Mouse (Mus musculus): ENCODE data around the gene Ext2. TPM values are rescaled to one million over a fixed set of nuclear protein-coding genes. Genes with fewer than 3 reads are reported as not detected.

Gene Ext2
- polyA plus RNA-seq, 1 experiment, result 78.9 TPM

GRCm38 (mm10) chr2:93719792-93720675 lies 102.3 kb downstream of the Ext2 start:
- no peaks in the 10 kb centered on the region for H3K79me2 ChIP-seq (ENCODE audit: control insufficient read depth, insufficient read depth)
- H3K4me3 ChIP-seq, result no peak overlapping the region
- no peak overlapping the region for H3K4me2 ChIP-seq (ENCODE audit: low read depth)
- no peaks in the 10 kb centered on the region for H3K36me3 ChIP-seq (ENCODE audit: control insufficient read depth, insufficient read depth)
- TF ChIP-seq POLR2AphosphoS2 (IDR thresholded peaks at IDR 0.05; ENCODE audit: insufficient read length, low read depth) (no peak), MYOG (IDR thresholded peaks at IDR 0.05; ENCODE audit: control insufficient read depth in 1 of 3, insufficient read depth in 1 of 3, insufficient read length in 2 of 3, low read depth in 2 of 3) (no peak), TCF3 (IDR thresholded peaks at IDR 0.05; ENCODE audit: insufficient read length, low read depth) (no peak), REST (IDR thresholded peaks at IDR 0.05; ENCODE audit: insufficient read depth, insufficient read length) (no peak), SRF (IDR thresholded peaks at IDR 0.05; ENCODE audit: control insufficient read depth, insufficient read length, low read depth) (no peak), MAX (IDR thresholded peaks at IDR 0.05; ENCODE audit: low read depth) (no peak), MYOD1 (IDR thresholded peaks at IDR 0.05; ENCODE audit: control insufficient read depth in 1 of 3, insufficient read length in 2 of 3, low read depth in 2 of 3) (no peak), E2F4 (IDR thresholded peaks at IDR 0.05; ENCODE audit: insufficient read depth) (no peak), POLR2A (IDR thresholded peaks at IDR 0.05; ENCODE audit: insufficient read length, low read depth) (no peak), TCF12 (IDR thresholded peaks at IDR 0.05; ENCODE audit: insufficient read depth, poor library complexity, severe bottlenecking) (no peak), USF1 (IDR thresholded peaks at IDR 0.05; ENCODE audit: low read depth) (no peak), CEBPB (IDR thresholded peaks at IDR 0.05; ENCODE audit: insufficient read depth, poor library complexity, severe bottlenecking) (no peak)
- no peaks in the 10 kb centered on the region for H3K27me3 ChIP-seq (ENCODE audit: control insufficient read depth, insufficient read depth, insufficient read length)
- no peak overlapping the region for H3ac ChIP-seq (ENCODE audit: control insufficient read depth, insufficient read length)

- H3K4me3 ChIP-seq, result no peak overlapping the region
- TF ChIP-seq MYOD1 (IDR thresholded peaks at IDR 0.05; ENCODE audit: control insufficient read depth in 1 of 3, insufficient read length in 2 of 3, low read depth in 2 of 3) (no peak), MYOG (IDR thresholded peaks at IDR 0.05; ENCODE audit: control insufficient read depth in 1 of 3, insufficient read depth in 1 of 3, insufficient read length in 2 of 3, low read depth in 2 of 3) (no peak), SRF (IDR thresholded peaks at IDR 0.05; ENCODE audit: control insufficient read depth, insufficient read length, low read depth) (no peak)
- H3K79me2 ChIP-seq (ENCODE audit: control insufficient read depth, insufficient read depth), result no peaks in the 10 kb centered on the region
- no peak overlapping the region for H3ac ChIP-seq (ENCODE audit: control insufficient read depth, insufficient read length)
- H3K4me2 ChIP-seq (ENCODE audit: low read depth), result no peak overlapping the region
- no peaks in the 10 kb centered on the region for H3K36me3 ChIP-seq (ENCODE audit: control insufficient read depth, insufficient read depth)
- H3K27me3 ChIP-seq (ENCODE audit: control insufficient read depth, insufficient read depth, insufficient read length), result no peaks in the 10 kb centered on the region
These were observed 109.1 kb downstream of the Ext2 start for GRCm38 (mm10) chr2:93713267-93713666.

GRCm38 (mm10) chr2:93711460-93711859 lies 110.9 kb downstream of the Ext2 start:
- H3K4me3 ChIP-seq, result no peak overlapping the region
- no peaks in the 10 kb centered on the region for H3K27me3 ChIP-seq (ENCODE audit: control insufficient read depth, insufficient read depth, insufficient read length)
- TF ChIP-seq REST (IDR thresholded peaks at IDR 0.05; ENCODE audit: insufficient read depth, insufficient read length) (no peak), MAX (IDR thresholded peaks at IDR 0.05; ENCODE audit: low read depth) (no peak), POLR2A (IDR thresholded peaks at IDR 0.05; ENCODE audit: insufficient read length, low read depth) (no peak), MYOG (IDR thresholded peaks at IDR 0.05; ENCODE audit: control insufficient read depth in 1 of 3, insufficient read depth in 1 of 3, insufficient read length in 2 of 3, low read depth in 2 of 3) (no peak), USF1 (IDR thresholded peaks at IDR 0.05; ENCODE audit: low read depth) (no peak), MYOD1 (IDR thresholded peaks at IDR 0.05; ENCODE audit: control insufficient read depth in 1 of 3, insufficient read length in 2 of 3, low read depth in 2 of 3) (no peak), TCF3 (IDR thresholded peaks at IDR 0.05; ENCODE audit: insufficient read length, low read depth) (no peak), SRF (IDR thresholded peaks at IDR 0.05; ENCODE audit: control insufficient read depth, insufficient read length, low read depth) (no peak), CEBPB (IDR thresholded peaks at IDR 0.05; ENCODE audit: insufficient read depth, poor library complexity, severe bottlenecking) (no peak), POLR2AphosphoS2 (IDR thresholded peaks at IDR 0.05; ENCODE audit: insufficient read length, low read depth) (no peak)
- H3ac ChIP-seq (ENCODE audit: control insufficient read depth, insufficient read length), result no peak overlapping the region
- H3K4me2 ChIP-seq (ENCODE audit: low read depth), result no peak overlapping the region
- H3K79me2 ChIP-seq (ENCODE audit: control insufficient read depth, insufficient read depth), result no peaks in the 10 kb centered on the region
- H3K36me3 ChIP-seq (ENCODE audit: control insufficient read depth, insufficient read depth), result no peaks in the 10 kb centered on the region

- TF ChIP-seq SRF (IDR thresholded peaks at IDR 0.05; ENCODE audit: control insufficient read depth, insufficient read length, low read depth) (no peak), TCF12 (IDR thresholded peaks at IDR 0.05; ENCODE audit: insufficient read depth, poor library complexity, severe bottlenecking) (no peak), MAX (IDR thresholded peaks at IDR 0.05; ENCODE audit: low read depth) (no peak), CEBPB (IDR thresholded peaks at IDR 0.05; ENCODE audit: insufficient read depth, poor library complexity, severe bottlenecking) (no peak)
- Histone ChIP-seq H3K4me3 (no peak overlapping the region), H3K27me3 (ENCODE audit: control insufficient read depth, insufficient read depth, insufficient read length) (no peaks in the 10 kb centered on the region), H3K79me2 (ENCODE audit: control insufficient read depth, insufficient read depth) (no peaks in the 10 kb centered on the region), H3ac (ENCODE audit: control insufficient read depth, insufficient read length) (no peak overlapping the region), H3K4me2 (ENCODE audit: low read depth) (no peak overlapping the region), H3K36me3 (ENCODE audit: control insufficient read depth, insufficient read depth) (no peaks in the 10 kb centered on the region)
These were observed 112.7 kb downstream of the Ext2 start for GRCm38 (mm10) chr2:93709696-93710095.

GRCm38 (mm10) chr2:93709241-93709640 lies 113.1 kb downstream of the Ext2 start:
- H3K4me2 ChIP-seq (ENCODE audit: low read depth), result no peak overlapping the region
- no peak overlapping the region for H3ac ChIP-seq (ENCODE audit: control insufficient read depth, insufficient read length)
- no peaks in the 10 kb centered on the region for H3K36me3 ChIP-seq (ENCODE audit: control insufficient read depth, insufficient read depth)
- no peaks in the 10 kb centered on the region for H3K79me2 ChIP-seq (ENCODE audit: control insufficient read depth, insufficient read depth)
- H3K4me3 ChIP-seq, result no peak overlapping the region
- H3K27me3 ChIP-seq (ENCODE audit: control insufficient read depth, insufficient read depth, insufficient read length), result no peaks in the 10 kb centered on the region
- TF ChIP-seq USF1 (IDR thresholded peaks at IDR 0.05; ENCODE audit: low read depth) (no peak), POLR2AphosphoS2 (IDR thresholded peaks at IDR 0.05; ENCODE audit: insufficient read length, low read depth) (no peak), MYOD1 (IDR thresholded peaks at IDR 0.05; ENCODE audit: control insufficient read depth in 1 of 3, insufficient read length in 2 of 3, low read depth in 2 of 3) (no peak), TCF3 (IDR thresholded peaks at IDR 0.05; ENCODE audit: insufficient read length, low read depth) (no peak), CEBPB (IDR thresholded peaks at IDR 0.05; ENCODE audit: insufficient read depth, poor library complexity, severe bottlenecking) (no peak), MAX (IDR thresholded peaks at IDR 0.05; ENCODE audit: low read depth) (no peak), E2F4 (IDR thresholded peaks at IDR 0.05; ENCODE audit: insufficient read depth) (no peak), POLR2A (IDR thresholded peaks at IDR 0.05; ENCODE audit: insufficient read length, low read depth) (no peak), MYOG (IDR thresholded peaks at IDR 0.05; ENCODE audit: control insufficient read depth in 1 of 3, insufficient read depth in 1 of 3, insufficient read length in 2 of 3, low read depth in 2 of 3) (no peak), TCF12 (IDR thresholded peaks at IDR 0.05; ENCODE audit: insufficient read depth, poor library complexity, severe bottlenecking) (no peak), REST (IDR thresholded peaks at IDR 0.05; ENCODE audit: insufficient read depth, insufficient read length) (no peak), SRF (IDR thresholded peaks at IDR 0.05; ENCODE audit: control insufficient read depth, insufficient read length, low read depth) (no peak)

Measured in myocyte (in vitro differentiated cells).